Mouse (Mus musculus): ENCODE measurements around the gene Zfyve27. TPM values are rescaled to one million over a fixed set of nuclear protein-coding genes. Genes with fewer than 3 reads are reported as not detected.

Gene Zfyve27
- total and polyA plus RNA-seq, 2 experiments from 2014 or later, result 48.8 to 83.9 TPM

- Histone ChIP-seq H3K4me1 (ENCODE audit: insufficient read depth, low read length) (no peaks in the 10 kb centered on the region), H3K4me2 (ENCODE audit: low read depth, low read length, poor library complexity, severe bottlenecking) (no peak overlapping the region), H3K9ac (replicated peaks; ENCODE audit: low read length, poor library complexity, severe bottlenecking) (no peak overlapping the region), H3K36me3 (ENCODE audit: insufficient read depth, low read length) (no peaks in the 10 kb centered on the region), H3K9me3 (ENCODE audit: low read length) (no peaks in the 10 kb centered on the region), H3K27me3 (ENCODE audit: insufficient read depth, low read length) (no peaks in the 10 kb centered on the region), H3K27ac (ENCODE audit: low read depth, low read length) (no peak overlapping the region), H3K4me3 (ENCODE audit: low read depth, low read length) (no peak overlapping the region)
- ATAC-seq (ENCODE audit: low FRiP score) (no peak), DNase-seq (ENCODE audit: low spot score) (no peak)
- 87% methylated on average over 2 of the region's 2 CpGs for WGBS
- no peak for TF ChIP-seq CTCF (IDR thresholded peaks at IDR 0.05)
Observed at GRCm38 (mm10) chr19:42214601-42215000, 50.9 kb downstream of the Zfyve27 start.

DNA sequence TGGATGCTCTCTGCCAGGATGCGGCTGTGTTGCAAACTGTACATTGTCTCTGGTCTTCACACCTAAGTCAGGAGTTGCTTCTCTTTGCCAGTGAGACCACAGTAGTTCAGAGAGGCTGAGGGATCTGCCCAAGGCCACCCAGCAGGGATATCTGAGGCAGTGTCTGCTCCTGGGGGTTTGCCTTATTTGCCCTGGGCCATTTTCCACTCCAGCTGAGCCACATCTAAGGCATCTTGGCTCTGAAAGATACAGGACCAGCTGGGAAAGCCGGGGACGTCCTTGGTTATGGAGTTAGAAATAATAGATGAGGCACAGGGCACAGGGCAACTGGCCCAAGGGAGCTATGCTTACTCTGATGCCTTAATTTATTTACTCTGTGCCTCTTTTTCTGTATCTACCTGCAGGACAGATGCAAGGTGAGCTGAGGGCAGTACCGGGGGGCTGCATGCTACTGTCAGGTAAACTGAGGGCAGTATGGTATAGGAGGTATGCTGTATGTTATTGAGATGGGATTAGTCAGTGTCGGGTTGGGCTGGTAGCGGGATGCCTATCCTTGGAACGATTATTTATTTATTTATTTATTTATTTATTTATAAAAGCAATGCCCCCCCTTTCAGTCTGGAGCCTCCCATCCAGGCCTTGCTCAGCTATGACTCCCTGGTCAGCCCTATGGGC lies 53.1 kb downstream of the Zfyve27 start:
- ATAC-seq (ENCODE audit: low FRiP score), result peak; percentile 13; the same call in 1 of the 2 replicates
- Histone ChIP-seq H3K36me3 (ENCODE audit: insufficient read depth, low read length) (no peaks in the 10 kb centered on the region), H3K4me1 (ENCODE audit: insufficient read depth, low read length) (no peaks in the 10 kb centered on the region), H3K4me2 (ENCODE audit: low read depth, low read length, poor library complexity, severe bottlenecking) (no peak overlapping the region), H3K27ac (ENCODE audit: low read depth, low read length) (no peak overlapping the region), H3K27me3 (ENCODE audit: insufficient read depth, low read length) (no peaks in the 10 kb centered on the region), H3K9me3 (ENCODE audit: low read length) (no peaks in the 10 kb centered on the region), H3K9ac (replicated peaks; ENCODE audit: low read length, poor library complexity, severe bottlenecking) (no peak overlapping the region), H3K4me3 (ENCODE audit: low read depth, low read length) (no peak overlapping the region)
- TF ChIP-seq CTCF (IDR thresholded peaks at IDR 0.05), result no peak
- WGBS, result 65% methylated on average over 7 of the region's 7 CpGs
- DNase-seq (ENCODE audit: low spot score), result no peak

DNA sequence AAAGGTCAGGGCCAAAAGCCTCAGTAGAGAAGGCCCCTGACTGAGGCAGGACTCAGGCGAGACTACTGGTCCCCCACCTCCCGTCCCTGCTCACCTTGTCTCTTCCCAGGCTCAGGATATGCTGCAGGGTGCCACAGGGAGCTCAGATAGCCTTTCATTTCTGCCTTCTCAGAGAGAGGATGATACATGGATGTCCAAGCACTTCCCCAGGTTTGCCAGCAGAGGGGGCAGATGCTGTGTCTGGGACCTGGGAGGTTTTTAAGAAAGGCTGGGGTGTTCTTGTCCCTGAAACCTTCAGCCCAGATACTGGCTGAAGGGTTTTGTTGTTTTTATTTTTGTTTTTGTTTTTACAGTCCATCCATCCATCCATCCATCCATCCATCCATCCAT lies 53.6 kb downstream of the Zfyve27 start:
- Histone ChIP-seq H3K4me3 (ENCODE audit: low read depth, low read length) (no peak overlapping the region), H3K27me3 (ENCODE audit: insufficient read depth, low read length) (no peaks in the 10 kb centered on the region), H3K4me1 (ENCODE audit: insufficient read depth, low read length) (no peaks in the 10 kb centered on the region), H3K27ac (ENCODE audit: low read depth, low read length) (no peak overlapping the region), H3K36me3 (ENCODE audit: insufficient read depth, low read length) (no peaks in the 10 kb centered on the region), H3K9me3 (ENCODE audit: low read length) (no peaks in the 10 kb centered on the region), H3K9ac (replicated peaks; ENCODE audit: low read length, poor library complexity, severe bottlenecking) (no peak overlapping the region), H3K4me2 (ENCODE audit: low read depth, low read length, poor library complexity, severe bottlenecking) (no peak overlapping the region)
- WGBS, result 21% methylated on average over 2 of the region's 2 CpGs
- TF ChIP-seq CTCF (IDR thresholded peaks at IDR 0.05), result peak; percentile 91
- DNase-seq (ENCODE audit: low spot score) (peak; percentile 66), ATAC-seq (ENCODE audit: low FRiP score) (peak; percentile 60; the same call in 1 of the 2 replicates)

- no peak for ATAC-seq (ENCODE audit: low FRiP score)
- no peaks in the 10 kb centered on the region for H3K9me3 ChIP-seq (ENCODE audit: low read length)
- no peaks in the 10 kb centered on the region for H3K4me1 ChIP-seq (ENCODE audit: insufficient read depth, low read length)
- H3K27ac ChIP-seq (ENCODE audit: low read depth, low read length), result no peak overlapping the region
- no peak for DNase-seq (ENCODE audit: low spot score)
- no peak overlapping the region for H3K4me2 ChIP-seq (ENCODE audit: low read depth, low read length, poor library complexity, severe bottlenecking)
- TF ChIP-seq CTCF (IDR thresholded peaks at IDR 0.05), result no peak
- WGBS, result 74% methylated on average over 10 of the region's 10 CpGs
- H3K4me3 ChIP-seq (ENCODE audit: low read depth, low read length), result no peak overlapping the region
- H3K27me3 ChIP-seq (ENCODE audit: insufficient read depth, low read length), result no peaks in the 10 kb centered on the region
- H3K36me3 ChIP-seq (ENCODE audit: insufficient read depth, low read length), result no peaks in the 10 kb centered on the region
- no peak overlapping the region for H3K9ac ChIP-seq (replicated peaks; ENCODE audit: low read length, poor library complexity, severe bottlenecking)
Observed at GRCm38 (mm10) chr19:42226451-42226850, 62.7 kb downstream of the Zfyve27 start.

DNA sequence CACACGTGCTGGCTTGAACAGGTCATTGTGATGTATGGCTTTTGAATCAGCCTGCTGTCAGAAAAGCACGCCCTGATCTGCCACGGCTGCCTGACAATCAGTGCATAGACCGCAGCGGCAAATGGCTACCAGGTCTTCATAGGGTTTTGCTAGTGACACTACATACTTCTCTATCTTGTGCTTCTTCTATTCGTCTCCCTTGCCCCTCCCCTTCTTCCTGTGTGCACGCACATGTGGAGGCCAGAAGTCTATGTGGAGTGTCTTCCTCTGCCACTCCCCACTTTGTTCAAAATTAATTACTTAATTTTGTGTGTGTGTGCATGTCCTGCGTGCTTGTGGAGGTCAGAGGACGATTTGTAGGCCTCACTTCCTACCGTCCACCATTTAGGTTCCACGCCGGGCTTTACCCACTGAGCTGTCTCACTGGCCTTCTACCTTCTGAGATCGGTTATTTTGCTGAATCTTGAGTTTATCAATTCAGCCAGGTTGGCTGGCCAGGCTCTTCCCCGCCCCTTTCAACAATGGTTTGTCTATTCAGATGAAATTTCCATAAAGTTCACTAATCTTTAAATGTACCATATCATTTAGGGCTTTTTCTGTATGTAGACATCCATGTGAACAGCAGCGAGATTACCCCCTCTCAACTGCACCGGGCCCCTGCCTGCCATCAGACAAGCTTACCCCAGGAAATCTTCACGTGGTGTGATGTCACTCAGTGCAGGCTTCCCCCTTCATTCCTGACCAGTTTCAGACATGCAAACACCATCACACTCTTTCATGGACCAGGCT lies 65.9 kb downstream of the Zfyve27 start:
- no peak overlapping the region for H3K27ac ChIP-seq (ENCODE audit: low read depth, low read length)
- DNase-seq (ENCODE audit: low spot score), result no peak
- no peaks in the 10 kb centered on the region for H3K9me3 ChIP-seq (ENCODE audit: low read length)
- no peak overlapping the region for H3K4me2 ChIP-seq (ENCODE audit: low read depth, low read length, poor library complexity, severe bottlenecking)
- no peak overlapping the region for H3K9ac ChIP-seq (replicated peaks; ENCODE audit: low read length, poor library complexity, severe bottlenecking)
- ATAC-seq (ENCODE audit: low FRiP score), result no peak
- TF ChIP-seq CTCF (IDR thresholded peaks at IDR 0.05), result no peak
- WGBS, result 73% methylated on average over 17 of the region's 17 CpGs
- no peaks in the 10 kb centered on the region for H3K36me3 ChIP-seq (ENCODE audit: insufficient read depth, low read length)
- H3K4me3 ChIP-seq (ENCODE audit: low read depth, low read length), result no peak overlapping the region
- no peaks in the 10 kb centered on the region for H3K4me1 ChIP-seq (ENCODE audit: insufficient read depth, low read length)
- no peaks in the 10 kb centered on the region for H3K27me3 ChIP-seq (ENCODE audit: insufficient read depth, low read length)

- WGBS, result 75% methylated on average over 5 of the region's 5 CpGs
Observed at GRCm38 (mm10) chr19:42230288-42230568, 66.5 kb downstream of the Zfyve27 start.

More at GRCm38 (mm10) chr19:42230288-42230568, 66.5 kb downstream of the Zfyve27 start:
- Histone ChIP-seq H3K9me3 (ENCODE audit: low read length) (no peaks in the 10 kb centered on the region), H3K9ac (replicated peaks; ENCODE audit: low read length, poor library complexity, severe bottlenecking) (no peak overlapping the region), H3K27ac (ENCODE audit: low read depth, low read length) (no peak overlapping the region), H3K4me2 (ENCODE audit: low read depth, low read length, poor library complexity, severe bottlenecking) (no peak overlapping the region), H3K4me3 (ENCODE audit: low read depth, low read length) (no peak overlapping the region), H3K36me3 (ENCODE audit: insufficient read depth, low read length) (no peaks in the 10 kb centered on the region), H3K4me1 (ENCODE audit: insufficient read depth, low read length) (no peaks in the 10 kb centered on the region), H3K27me3 (ENCODE audit: insufficient read depth, low read length) (no peaks in the 10 kb centered on the region)
- TF ChIP-seq CTCF (IDR thresholded peaks at IDR 0.05), result no peak
- ATAC-seq (ENCODE audit: low FRiP score), result no peak
- no peak for DNase-seq (ENCODE audit: low spot score)
